Mouse (Mus musculus): ENCODE measurements around the gene Sirt2. TPM values are rescaled to one million over a fixed set of nuclear protein-coding genes. Genes with fewer than 3 reads are reported as not detected.

Gene Sirt2
- total RNA-seq, 2 experiments from 2014 or later: 119 to 122 TPM

DNA sequence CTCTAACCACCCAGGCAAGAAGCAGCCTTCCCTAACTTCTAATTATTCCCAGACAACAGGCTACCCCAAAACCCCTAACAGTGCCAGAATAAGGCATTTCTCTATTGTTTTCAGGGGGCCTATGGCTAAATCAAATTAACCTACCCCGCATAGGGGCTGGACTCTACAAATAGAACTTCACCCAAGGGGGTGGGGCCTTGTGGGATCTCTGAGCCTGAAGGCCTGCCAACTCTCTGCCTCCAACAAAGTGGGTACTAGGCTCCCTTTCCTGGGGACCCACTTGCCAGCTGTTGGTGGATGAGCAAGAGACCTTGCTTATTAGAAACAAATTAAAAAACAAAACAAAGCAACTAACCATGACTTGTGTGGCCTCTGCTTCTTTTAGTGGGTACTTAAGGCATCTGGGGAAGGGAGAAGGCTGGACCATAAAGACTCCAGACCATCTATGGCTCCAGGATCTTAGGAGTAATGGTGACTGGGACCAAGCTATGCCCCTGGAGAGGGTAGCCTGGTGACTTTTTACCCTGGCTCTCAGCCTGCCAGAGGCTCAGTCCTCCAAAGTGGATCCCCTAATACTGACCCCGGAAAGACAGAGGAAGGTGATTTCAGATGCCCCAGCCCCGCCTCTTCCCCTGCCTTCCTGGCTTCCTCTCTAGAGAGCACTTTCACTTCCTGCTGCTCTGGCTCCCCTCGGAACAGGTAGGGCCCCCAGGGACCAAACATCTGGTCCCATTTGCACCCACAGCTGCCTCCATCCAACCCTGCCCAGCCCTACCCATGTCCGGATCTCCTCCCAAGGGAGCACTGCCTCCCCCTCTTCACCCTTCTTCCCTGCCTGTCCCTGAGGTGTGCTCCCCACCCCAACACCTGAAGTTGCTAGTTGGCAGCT, 22.0 kb downstream of the Sirt2 start, which contains the start of gene Rinl:
Gene Rinl, plus strand, starts transcription at position 663 of the 889 bp plus-strand sequence.
- intact Hi-C loops (cut with DNase I): no loop called here
- no peak within 1 kb of the TSS for H3K27ac ChIP-seq
- no peak for DNase-seq (ENCODE audit: extremely low spot score in 1 of 2, low spot score in 2 of 2)
- no peak for TF ChIP-seq CTCF (IDR thresholded peaks at IDR 0.05)
- no peak within 1 kb of the TSS for H3K4me3 ChIP-seq

- H3K4me3 ChIP-seq: no peak overlapping the region
- intact Hi-C loops (cut with DNase I): no loop called here
- H3K27ac ChIP-seq: no peak overlapping the region
- no peak for TF ChIP-seq CTCF (IDR thresholded peaks at IDR 0.05)
- no peak for DNase-seq (ENCODE audit: extremely low spot score in 1 of 2, low spot score in 2 of 2)
Observed at GRCm38 (mm10) chr7:28789235-28789634, 22.7 kb downstream of the Sirt2 start.

GRCm38 (mm10) chr7:28790066-28790806, 23.7 kb downstream of the Sirt2 start:
- no peak overlapping the region for H3K4me3 ChIP-seq
- no peak overlapping the region for H3K27ac ChIP-seq
- intact Hi-C loops (cut with DNase I): no loop called here
- TF ChIP-seq CTCF (IDR thresholded peaks at IDR 0.05): peak; percentile 4
- no peak for DNase-seq (ENCODE audit: extremely low spot score in 1 of 2, low spot score in 2 of 2)

GRCm38 (mm10) chr7:28791706-28792105, 25.2 kb downstream of the Sirt2 start:
- Histone ChIP-seq H3K27ac (no peak overlapping the region), H3K4me3 (no peak overlapping the region)
- intact Hi-C loops (cut with DNase I): no loop called here
- no peak for TF ChIP-seq CTCF (IDR thresholded peaks at IDR 0.05)
- no peak for DNase-seq (ENCODE audit: extremely low spot score in 1 of 2, low spot score in 2 of 2)

- no peak overlapping the region for H3K27ac ChIP-seq
- H3K4me3 ChIP-seq: no peak overlapping the region
- TF ChIP-seq CTCF (IDR thresholded peaks at IDR 0.05): no peak; the same call in 1 of the 2 replicates
- intact Hi-C loops (cut with DNase I): no loop called here
- DNase-seq (ENCODE audit: extremely low spot score in 1 of 2, low spot score in 2 of 2): no peak
Observed at GRCm38 (mm10) chr7:28792391-28793185, 26.1 kb downstream of the Sirt2 start.

- intact Hi-C loops (cut with DNase I): no loop called here
- no peak overlapping the region for H3K27ac ChIP-seq
- H3K4me3 ChIP-seq: no peak overlapping the region
- TF ChIP-seq CTCF (IDR thresholded peaks at IDR 0.05): peak; percentile 52
- no peak for DNase-seq (ENCODE audit: extremely low spot score in 1 of 2, low spot score in 2 of 2)
Observed at GRCm38 (mm10) chr7:28793834-28794233, 27.3 kb downstream of the Sirt2 start.

DNA sequence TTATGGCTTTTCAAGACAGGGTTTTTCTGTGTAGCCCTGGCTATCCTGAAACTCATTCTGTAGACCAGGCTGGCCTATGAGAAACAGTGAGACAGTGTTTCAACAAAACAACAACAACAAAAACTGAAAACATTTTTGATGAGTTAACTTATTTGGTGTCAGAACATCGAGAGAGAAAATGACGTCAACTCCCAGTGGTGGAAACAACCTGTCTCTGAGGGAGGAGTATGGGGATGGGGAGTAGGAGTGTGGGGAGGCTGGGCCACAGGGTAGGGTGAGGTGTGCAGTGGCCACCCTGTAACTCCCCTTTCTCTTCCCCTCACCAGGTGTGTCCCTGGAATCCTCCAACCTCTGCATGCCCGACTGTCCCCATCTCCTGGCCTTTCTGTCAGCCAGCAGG, 28.0 kb downstream of the Sirt2 start:
- Histone ChIP-seq H3K27ac (no peak overlapping the region), H3K4me3 (no peak overlapping the region)
- DNase-seq (ENCODE audit: extremely low spot score in 1 of 2, low spot score in 2 of 2): no peak
- TF ChIP-seq CTCF (IDR thresholded peaks at IDR 0.05): no peak
- intact Hi-C loops (cut with DNase I): no loop called here

- no peak for TF ChIP-seq CTCF (IDR thresholded peaks at IDR 0.05)
- intact Hi-C loops (cut with DNase I): loop anchor here (2.0 to 5.0 kb wide), 3 partner anchors 71 to 241 kb away; partner anchors contain the start of gene Actn4
- Histone ChIP-seq H3K4me3 (no peak overlapping the region), H3K27ac (no peak overlapping the region)
- DNase-seq (ENCODE audit: extremely low spot score in 1 of 2, low spot score in 2 of 2): no peak
Observed at GRCm38 (mm10) chr7:28795832-28796231, 29.3 kb downstream of the Sirt2 start.

- intact Hi-C loops (cut with DNase I): loop anchor here (2.0 to 5.0 kb wide), 3 partner anchors 70 to 241 kb away; partner anchors contain the start of gene Actn4
- DNase-seq (ENCODE audit: extremely low spot score in 1 of 2, low spot score in 2 of 2): peak; percentile 73 to 84
- peak overlapping the region; percentile 52 for H3K27ac ChIP-seq
- TF ChIP-seq CTCF (IDR thresholded peaks at IDR 0.05): peak; percentile 99
- peak overlapping the region; percentile 39 for H3K4me3 ChIP-seq
Observed at GRCm38 (mm10) chr7:28796562-28796975, 30.0 kb downstream of the Sirt2 start.

GRCm38 (mm10) chr7:28799994-28800393, 33.5 kb downstream of the Sirt2 start:
- H3K27ac ChIP-seq: no peak overlapping the region
- no peak for TF ChIP-seq CTCF (IDR thresholded peaks at IDR 0.05)
- intact Hi-C loops (cut with DNase I): loop anchor here (5.0 kb wide), 2 partner anchors 162 to 237 kb away; partner anchors contain the start of gene Actn4

DNA sequence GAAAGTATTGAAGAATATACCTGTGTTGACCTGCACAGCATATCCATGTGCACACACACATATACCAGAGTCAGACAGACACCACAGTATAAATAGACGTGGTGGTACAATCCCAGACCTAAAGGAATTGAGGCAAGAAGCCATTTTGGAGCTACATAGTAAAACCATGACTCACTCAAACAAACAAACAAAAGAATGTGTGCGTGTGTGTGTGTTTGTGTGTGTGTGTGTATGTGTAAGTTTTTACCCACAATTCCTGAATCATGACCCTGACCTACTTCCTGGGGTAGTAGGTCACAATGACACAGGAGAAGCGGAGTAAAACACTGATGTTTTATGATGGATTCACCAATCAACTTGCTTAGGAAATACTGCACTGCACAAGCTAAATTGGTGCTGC, 34.9 kb downstream of the Sirt2 start:
- no peak overlapping the region for H3K4me3 ChIP-seq
- TF ChIP-seq CTCF (IDR thresholded peaks at IDR 0.05): no peak
- DNase-seq (ENCODE audit: extremely low spot score in 1 of 2, low spot score in 2 of 2): no peak
- H3K27ac ChIP-seq: peak overlapping the region; percentile 65; the same call in 1 of the 2 replicates
- intact Hi-C loops (cut with DNase I): no loop called here

More at GRCm38 (mm10) chr7:28799994-28800393, 33.5 kb downstream of the Sirt2 start:
- no peak overlapping the region for H3K4me3 ChIP-seq
- no peak for DNase-seq (ENCODE audit: extremely low spot score in 1 of 2, low spot score in 2 of 2)

Measured in left cerebral cortex, adult 2 months (tissue).